Mouse (Mus musculus) frontal cortex, postnatal 10 days (tissue): ENCODE measurements around the gene Rab11fip3.

Experiments used
- DNase-seq, 2 experiments: peaks; one replicate each; pipeline ENCODE4 v3.0.0; 2022; ENCODE audit warnings: low spot score in 2 of 2, mixed read lengths in 1 of 2

Rab11fip3 gene

GRCm38 (mm10) chr17:26087059-26087564 lies 17.8 kb upstream of the Rab11fip3 start:
- no peak for DNase-seq

DNA sequence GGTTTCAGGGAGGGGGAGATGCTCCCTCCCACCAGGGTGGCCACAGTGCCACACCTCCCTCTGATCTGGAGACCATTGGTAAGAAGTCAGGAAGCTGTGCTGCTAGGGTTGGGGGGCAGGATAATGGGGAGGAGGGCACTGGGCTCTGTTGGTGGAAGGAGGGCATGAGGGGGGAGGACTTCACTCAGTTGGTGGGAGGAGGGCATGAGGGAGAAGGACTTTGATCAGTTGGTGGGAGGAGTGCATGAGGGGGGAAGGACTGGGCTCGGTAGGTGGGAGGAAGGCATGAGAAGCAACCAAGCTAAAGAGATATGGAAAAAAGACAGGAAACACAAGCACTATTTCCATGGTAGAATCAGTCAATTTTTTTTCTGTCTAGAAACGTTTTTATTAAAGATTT lies 11.5 kb upstream of the Rab11fip3 start:
- DNase-seq, result no peak

- no peak for DNase-seq
Observed at GRCm38 (mm10) chr17:26078851-26079250, 9.5 kb upstream of the Rab11fip3 start.

DNA sequence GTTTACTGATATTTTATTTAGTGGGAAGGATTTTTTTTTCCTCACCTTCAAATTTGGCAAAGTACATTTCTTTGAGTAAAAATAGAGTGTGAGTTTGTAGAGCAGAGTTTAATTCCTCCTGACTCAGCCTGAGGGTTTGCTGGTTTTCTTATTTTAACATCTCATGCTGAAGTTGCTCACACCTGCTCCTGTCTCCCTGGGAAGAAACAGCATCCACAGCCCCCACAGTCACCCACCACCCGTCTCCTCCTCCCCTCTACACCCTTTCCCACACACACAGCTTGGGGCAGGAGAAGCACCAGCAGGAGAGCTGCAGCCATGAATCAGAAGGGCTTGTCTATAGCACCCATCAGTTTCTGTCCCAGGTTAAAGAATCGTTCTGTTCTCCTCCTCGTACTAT lies 5.9 kb upstream of the Rab11fip3 start:
- no peak for DNase-seq

DNA sequence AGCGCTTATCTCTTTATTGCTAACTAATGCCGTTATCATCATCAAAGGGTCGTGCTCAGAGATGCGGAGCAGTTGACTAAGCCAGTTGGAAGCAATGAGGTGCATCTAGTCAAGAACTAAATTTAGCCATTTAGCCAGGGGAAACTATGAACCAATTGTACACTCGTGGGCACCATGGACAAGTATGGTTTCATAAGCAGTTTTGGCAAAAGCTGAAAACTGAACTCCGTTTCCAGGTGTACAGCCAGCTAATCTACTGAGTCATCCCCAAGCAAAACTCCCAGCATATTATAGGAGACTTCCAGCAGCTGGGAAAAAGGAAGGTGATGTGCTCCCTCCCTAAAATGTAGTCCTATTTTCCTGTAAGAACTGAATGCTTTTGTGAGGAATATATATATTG lies 781 bp upstream of the Rab11fip3 start:
- DNase-seq, result no peak

GRCm38 (mm10) chr17:26068024-26068830 lies 1.1 kb downstream of the Rab11fip3 start:
- peak in 1 of 2 experiments; percentile 20 for DNase-seq

DNA sequence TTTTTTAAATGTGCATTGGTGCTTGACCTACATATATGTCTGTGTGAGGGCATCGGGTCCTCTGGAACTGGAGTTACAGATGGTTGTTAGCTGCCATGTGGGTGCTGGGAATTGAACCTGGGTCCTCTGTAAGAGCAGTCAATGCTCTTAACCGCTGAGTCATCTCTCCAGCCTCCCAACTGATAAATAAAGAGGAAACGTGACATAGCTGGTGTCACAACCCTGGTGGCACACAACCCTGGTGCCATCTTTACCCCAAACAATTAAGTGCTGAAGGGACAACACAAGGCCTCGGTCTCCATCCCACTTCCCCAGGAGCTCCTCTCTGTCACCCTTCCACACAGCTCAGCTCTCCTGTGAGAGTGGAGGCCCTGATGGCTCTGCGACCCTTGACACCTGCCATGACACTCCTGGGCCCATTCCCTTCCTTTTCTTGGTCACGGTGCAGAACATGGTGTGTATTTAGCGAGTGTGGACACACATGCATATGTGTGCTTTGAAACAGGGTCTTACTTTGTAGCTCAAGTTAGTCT lies 2.8 kb downstream of the Rab11fip3 start:
- no peak for DNase-seq

DNA sequence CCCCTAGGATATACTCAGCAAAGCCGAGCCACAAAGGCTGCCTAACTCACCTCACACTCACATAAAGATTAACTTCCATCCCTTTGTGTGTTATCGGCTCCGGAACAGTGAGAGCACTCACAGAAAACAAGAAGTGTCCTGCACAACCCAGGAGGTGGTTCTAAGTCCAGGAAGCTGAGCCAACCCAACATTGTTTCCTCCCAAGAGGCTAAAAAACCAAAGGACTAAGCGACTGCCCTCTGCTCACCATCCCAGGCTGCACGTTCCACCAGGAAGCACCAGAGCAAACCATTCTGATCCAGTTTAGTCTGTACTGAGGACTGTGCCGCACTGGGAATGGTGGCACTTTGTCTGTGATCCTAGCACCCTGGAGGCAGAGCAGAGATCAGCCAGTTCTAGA lies 4.4 kb downstream of the Rab11fip3 start:
- DNase-seq, result no peak

DNA sequence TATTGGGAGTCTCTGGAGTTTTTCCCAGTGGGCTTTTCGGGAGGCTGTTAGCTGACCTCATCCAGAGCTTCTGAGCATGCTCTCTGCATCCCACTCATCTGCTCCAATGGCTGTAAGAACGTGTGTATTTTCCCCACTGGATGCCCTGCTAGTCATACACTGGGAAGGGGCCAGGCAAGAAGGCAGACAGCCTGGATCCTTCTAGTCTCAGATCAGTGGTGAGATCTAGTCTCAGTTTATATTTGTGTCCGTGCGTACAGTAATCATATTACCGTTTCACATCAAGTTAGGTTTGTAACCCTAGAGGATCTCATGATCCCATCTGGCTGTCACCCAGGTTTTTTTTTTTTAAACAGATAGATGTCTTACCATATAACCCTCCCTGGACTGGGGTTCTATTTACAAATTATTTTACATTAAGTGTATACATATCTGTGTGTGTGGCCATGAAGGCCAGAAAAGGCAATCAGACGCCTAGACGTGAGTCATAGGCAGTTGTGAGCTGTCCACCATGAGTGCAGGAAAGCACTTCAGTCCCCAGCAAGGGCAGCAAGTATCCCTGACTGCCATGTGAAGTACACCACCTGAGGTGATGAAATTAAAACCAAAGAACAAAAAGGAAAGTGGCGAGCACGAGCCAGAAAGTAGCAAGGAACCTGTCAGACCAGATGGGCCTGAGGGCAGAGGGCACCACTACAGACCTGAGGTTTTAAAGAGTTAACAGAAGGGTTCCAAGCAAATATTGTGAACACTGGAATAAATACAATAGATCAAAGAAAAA lies 11.4 kb downstream of the Rab11fip3 start:
- DNase-seq, result no peak

- no peak for DNase-seq
Observed at GRCm38 (mm10) chr17:26057278-26057677, 12.1 kb downstream of the Rab11fip3 start.

GRCm38 (mm10) chr17:26055164-26055563 lies 14.2 kb downstream of the Rab11fip3 start:
- DNase-seq, result no peak

GRCm38 (mm10) chr17:26054133-26054845 lies 15.1 kb downstream of the Rab11fip3 start:
- DNase-seq, result no peak

DNA sequence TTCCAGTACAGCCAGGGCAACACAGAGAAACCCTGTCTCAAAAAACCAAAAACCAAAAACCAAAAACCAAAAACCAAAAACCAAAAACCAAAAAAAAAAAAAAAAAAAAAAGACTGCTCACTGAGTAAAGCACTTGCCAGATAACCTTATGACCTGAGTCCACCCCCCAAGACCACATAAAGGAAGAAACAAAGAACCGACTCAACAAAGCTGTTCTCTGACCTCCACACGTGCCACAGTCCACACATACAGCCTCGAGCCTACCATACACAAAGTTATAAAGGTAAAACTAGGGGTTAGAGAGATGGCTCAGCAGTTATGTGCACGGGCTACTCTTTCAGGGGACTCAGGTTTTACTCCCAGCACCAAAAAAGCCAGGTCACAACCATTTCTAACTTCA lies 16.6 kb downstream of the Rab11fip3 start:
- DNase-seq, result no peak

GRCm38 (mm10) chr17:26052074-26052473 lies 17.3 kb downstream of the Rab11fip3 start:
- no peak for DNase-seq

GRCm38 (mm10) chr17:26048118-26048517 lies 21.2 kb downstream of the Rab11fip3 start:
- no peak for DNase-seq

GRCm38 (mm10) chr17:26046253-26046997 lies 22.9 kb downstream of the Rab11fip3 start:
- no peak for DNase-seq

- DNase-seq, result no peak
Observed at GRCm38 (mm10) chr17:26045285-26045684, 24.1 kb downstream of the Rab11fip3 start.

- peak; percentile 70 to 74 for DNase-seq
Observed at GRCm38 (mm10) chr17:26043249-26043636, 26.1 kb downstream of the Rab11fip3 start.

- DNase-seq, result peak; percentile 24 to 48
Observed at GRCm38 (mm10) chr17:26042599-26043248, 26.6 kb downstream of the Rab11fip3 start.

- peak; percentile 30 to 40 for DNase-seq
Observed at GRCm38 (mm10) chr17:26041111-26041802, 28.1 kb downstream of the Rab11fip3 start.
